Mouse (Mus musculus) cortical plate, adult 2 months (tissue): ENCODE measurements around the gene Tle4.

ENCODE experiments used
- CTCF ChIP-seq: fragments of 200-500 bp; IDR thresholded peaks from 2 replicates; pipeline ENCODE4 v1.5.1; 2011; ENCODE audit warnings: mild to moderate bottlenecking, control low read depth, low read length; ENCODE audit not compliant: insufficient read depth; ENCODE audit errors: extremely low read depth
- POLR2A ChIP-seq: fragments of 200-500 bp; IDR thresholded peaks from 2 replicates; pipeline ENCODE4 v1.6.1; 2011; ENCODE audit warnings: mild to moderate bottlenecking, low read length, control low read depth; ENCODE audit not compliant: insufficient read depth; ENCODE audit errors: extremely low read depth

- TF ChIP-seq POLR2A (no peak), CTCF (no peak)
Measured at GRCm38 (mm10) chr19:14545485-14545884, 52.4 kb downstream of the Tle4 start.
